Mouse (Mus musculus) E14TG2a.4 (cell line): ENCODE measurements around the gene Dcaf17.

ENCODE experiments used
- H3K27me3 ChIP-seq: 2 replicates; pipeline ENCODE4 v1.6.1; 2014; ENCODE audit warnings: low read length, control low read depth; ENCODE audit not compliant: insufficient read depth
- H3K36me3 ChIP-seq: 2 replicates; pipeline ENCODE4 v1.6.1; 2014; ENCODE audit warnings: low read length, control low read depth; ENCODE audit not compliant: insufficient read depth
- H3K4me1 ChIP-seq: replicated peaks from 2 replicates; pipeline ENCODE4 v1.6.1; 2014; ENCODE audit warnings: low read depth, low read length, control low read depth
- H3K4me3 ChIP-seq: replicated peaks from 2 replicates; pipeline ENCODE4 v1.5.1; 2014; ENCODE audit warnings: mild to moderate bottlenecking, low read length
- H3K9me3 ChIP-seq: 2 replicates; pipeline ENCODE4 v1.6.1; 2014; ENCODE audit warnings: low read length, control low read depth
- CTCF ChIP-seq: conservative IDR thresholded peaks from 2 replicates; pipeline ENCODE4 v1.5.1; 2014; ENCODE audit warnings: low read length
- NANOG ChIP-seq: IDR thresholded peaks from 2 replicates; pipeline ENCODE4 v1.6.1; 2014; ENCODE audit warnings: borderline replicate concordance, low read length, mixed read lengths
- POU5F1 ChIP-seq: IDR thresholded peaks from 2 replicates; pipeline ENCODE4 v1.6.1; 2014; ENCODE audit warnings: low read length, borderline replicate concordance

The Dcaf17 gene

DNA sequence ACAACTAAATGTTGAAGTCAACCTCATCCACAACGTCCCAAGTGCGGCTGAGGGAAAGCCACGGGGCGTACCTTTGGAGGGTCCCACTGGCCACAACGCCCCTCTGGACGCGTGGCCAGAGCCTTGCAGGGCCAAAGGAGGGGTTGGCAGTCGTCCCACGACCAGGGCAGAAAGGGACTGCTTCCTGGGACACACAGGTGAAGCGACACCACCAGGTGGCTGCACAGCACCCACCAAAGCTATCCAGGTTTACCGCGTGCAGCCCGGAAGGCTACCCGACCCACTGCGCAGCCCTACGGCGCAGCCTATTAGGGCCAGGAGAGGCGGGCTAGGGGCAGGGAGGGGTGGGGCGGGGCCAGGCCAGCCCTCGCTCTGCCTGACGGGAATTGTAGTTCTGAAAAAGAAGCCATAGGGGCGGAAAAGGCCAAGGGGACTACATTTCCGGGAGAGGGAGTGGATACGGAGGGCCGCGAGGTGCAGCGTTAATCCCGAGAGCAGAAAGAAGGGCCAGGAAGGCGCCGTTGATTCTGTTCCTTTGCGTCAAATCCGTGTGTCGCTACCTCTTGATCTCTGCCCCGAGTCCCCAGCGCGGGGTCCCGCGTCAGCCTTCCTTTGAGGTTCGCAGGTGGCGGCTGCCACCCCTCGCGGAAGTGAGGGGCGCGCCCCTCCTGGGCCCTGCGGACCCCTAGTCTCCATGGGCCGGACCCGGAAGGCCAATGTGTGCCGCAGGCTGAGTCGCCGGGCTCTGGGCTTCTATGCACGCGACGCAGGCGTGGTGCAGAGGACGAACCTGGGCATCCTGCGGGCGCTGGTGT is at the start of gene Dcaf17, which contains the start of gene Mettl8:
Gene Dcaf17 (plus strand): TSS at position 29 of the 815 bp plus-strand sequence.
Gene Mettl8 (minus strand): TSS at position 284 of the 815 bp plus-strand sequence.
- Histone ChIP-seq H3K4me3 (peak within 1 kb of the TSS; percentile 97), H3K4me1 (peaks cover 37% of the 10 kb centered on the region), H3K27me3 (no peaks in the 10 kb centered on the region), H3K36me3 (peaks cover 30% of the 10 kb centered on the region), H3K9me3 (no peaks in the 10 kb centered on the region)
- TF ChIP-seq POU5F1 (no peak), NANOG (no peak), CTCF (no peak)

GRCm38 (mm10) chr2:71011816-71012215 is 43.3 kb upstream of the Dcaf17 start:
- H3K27me3 ChIP-seq: no peaks in the 10 kb centered on the region
- H3K4me1 ChIP-seq: peaks cover under 1% of the 10 kb centered on the region
- no peak for TF ChIP-seq NANOG
- TF ChIP-seq CTCF: no peak
- TF ChIP-seq POU5F1: no peak
- peaks cover 4% of the 10 kb centered on the region; the same call in 1 of the 2 replicates for H3K9me3 ChIP-seq
- no peak overlapping the region for H3K4me3 ChIP-seq
- peaks cover 10% of the 10 kb centered on the region; the same call in 1 of the 2 replicates for H3K36me3 ChIP-seq

DNA sequence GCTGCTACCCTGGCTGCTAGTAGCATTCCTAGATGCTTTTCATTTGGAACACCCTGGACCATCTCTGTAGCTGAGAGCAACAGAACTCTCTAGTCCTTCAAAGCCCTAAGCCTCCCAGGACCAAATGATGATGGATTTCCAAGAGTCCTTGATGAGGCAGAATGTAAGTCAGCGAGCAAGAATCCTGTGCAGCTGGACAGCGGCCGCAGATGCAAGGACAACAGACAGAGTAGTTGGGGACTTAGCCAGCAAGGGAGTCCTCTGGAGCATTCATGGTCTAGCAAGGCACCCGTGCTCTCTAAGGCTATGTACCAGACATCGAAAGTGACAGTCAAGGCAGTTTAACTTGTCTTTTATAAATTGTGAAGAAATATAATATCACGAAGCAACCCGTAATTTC is 41.6 kb upstream of the Dcaf17 start:
- Histone ChIP-seq H3K4me3 (no peak overlapping the region), H3K27me3 (no peaks in the 10 kb centered on the region), H3K4me1 (peaks cover 14% of the 10 kb centered on the region), H3K36me3 (peaks cover 15% of the 10 kb centered on the region; the same call in 1 of the 2 replicates), H3K9me3 (peaks cover 4% of the 10 kb centered on the region; the same call in 1 of the 2 replicates)
- no peak for TF ChIP-seq NANOG
- no peak for TF ChIP-seq POU5F1
- TF ChIP-seq CTCF: no peak

DNA sequence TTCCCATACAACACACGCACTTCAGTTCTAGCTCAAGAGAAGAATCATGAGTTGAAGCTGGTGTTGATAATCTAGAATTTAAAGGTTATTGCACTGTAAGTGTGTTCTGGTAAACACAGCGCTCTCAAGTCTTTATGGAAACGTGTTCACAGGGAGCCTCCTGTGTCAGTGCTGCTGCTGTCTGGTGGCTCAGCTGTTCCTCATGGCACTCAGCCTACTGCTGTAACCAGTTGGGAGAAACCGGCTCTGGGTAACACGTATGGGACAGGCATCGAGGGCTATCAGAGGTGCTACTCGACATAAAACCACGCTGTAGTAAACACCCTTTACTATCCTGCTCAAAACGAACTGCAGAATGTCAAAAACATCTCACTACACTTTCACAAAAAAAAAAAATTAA is 35.9 kb upstream of the Dcaf17 start:
- peaks cover 63% of the 10 kb centered on the region for H3K4me1 ChIP-seq
- TF ChIP-seq POU5F1 (no peak), CTCF (no peak), NANOG (no peak)
- H3K27me3 ChIP-seq: no peaks in the 10 kb centered on the region
- H3K9me3 ChIP-seq: no peaks in the 10 kb centered on the region
- peaks cover 15% of the 10 kb centered on the region; the same call in 1 of the 2 replicates for H3K36me3 ChIP-seq
- no peak overlapping the region for H3K4me3 ChIP-seq

- no peaks in the 10 kb centered on the region for H3K27me3 ChIP-seq
- H3K9me3 ChIP-seq: no peaks in the 10 kb centered on the region
- H3K4me1 ChIP-seq: peaks cover 66% of the 10 kb centered on the region
- no peak for TF ChIP-seq NANOG
- no peak for TF ChIP-seq POU5F1
- no peak for TF ChIP-seq CTCF
- H3K36me3 ChIP-seq: peaks cover 9% of the 10 kb centered on the region; the same call in 1 of the 2 replicates
- H3K4me3 ChIP-seq: no peak overlapping the region
Observed at GRCm38 (mm10) chr2:71019704-71020375, 35.3 kb upstream of the Dcaf17 start.

GRCm38 (mm10) chr2:71020674-71021073 is 34.5 kb upstream of the Dcaf17 start:
- no peaks in the 10 kb centered on the region for H3K9me3 ChIP-seq
- H3K4me1 ChIP-seq: peaks cover 70% of the 10 kb centered on the region
- TF ChIP-seq POU5F1 (no peak), NANOG (no peak), CTCF (no peak)
- no peak overlapping the region for H3K4me3 ChIP-seq
- H3K36me3 ChIP-seq: peaks cover 9% of the 10 kb centered on the region; the same call in 1 of the 2 replicates
- H3K27me3 ChIP-seq: no peaks in the 10 kb centered on the region

- H3K4me1 ChIP-seq: peaks cover 76% of the 10 kb centered on the region
- no peaks in the 10 kb centered on the region for H3K36me3 ChIP-seq
- no peaks in the 10 kb centered on the region for H3K9me3 ChIP-seq
- H3K4me3 ChIP-seq: 0 out of 2 replicates have a peak overlapping the region, but pooled peaks have one; percentile 3
- H3K27me3 ChIP-seq: no peaks in the 10 kb centered on the region
- TF ChIP-seq NANOG: no peak
- TF ChIP-seq CTCF: no peak
- no peak for TF ChIP-seq POU5F1
Observed at GRCm38 (mm10) chr2:71022991-71023390, 32.1 kb upstream of the Dcaf17 start.

GRCm38 (mm10) chr2:71023986-71024385 is 31.1 kb upstream of the Dcaf17 start:
- Histone ChIP-seq H3K27me3 (no peaks in the 10 kb centered on the region), H3K4me3 (no peak overlapping the region), H3K9me3 (no peaks in the 10 kb centered on the region), H3K4me1 (peaks cover 74% of the 10 kb centered on the region), H3K36me3 (no peaks in the 10 kb centered on the region)
- TF ChIP-seq NANOG (no peak), CTCF (no peak), POU5F1 (no peak)
